Mouse (Mus musculus) hindlimb bud, embryonic 11.5 days (tissue): ENCODE data around the gene Acox1.

ENCODE experiments used
- DNase-seq: peaks from one replicate; pipeline ENCODE4 v3.0.0-alpha.2; 2012; ENCODE audit warnings: low read depth, low spot score; ENCODE audit errors: extremely low spot score

Gene Acox1

DNA sequence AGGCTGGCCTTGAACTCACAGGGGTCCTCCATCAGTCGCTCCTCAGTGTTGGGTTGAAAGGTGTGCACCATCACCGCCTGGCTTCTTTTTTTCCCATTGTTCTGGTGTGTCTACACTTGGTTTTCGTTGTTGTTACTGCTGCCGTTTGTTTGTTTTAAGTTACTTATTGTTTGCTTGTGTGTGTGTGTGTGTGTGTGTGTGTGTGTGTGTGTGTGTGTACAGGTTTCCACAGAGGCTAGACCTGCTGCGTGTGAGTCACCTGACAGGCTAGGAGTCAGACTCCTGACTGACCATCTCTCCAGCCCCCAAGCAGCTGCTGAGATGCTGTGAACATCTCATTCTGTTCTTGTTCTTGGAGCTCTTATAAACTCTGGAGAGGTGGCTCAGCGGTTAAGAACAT, 14.0 kb upstream of the Acox1 start:
- DNase-seq: no peak

DNA sequence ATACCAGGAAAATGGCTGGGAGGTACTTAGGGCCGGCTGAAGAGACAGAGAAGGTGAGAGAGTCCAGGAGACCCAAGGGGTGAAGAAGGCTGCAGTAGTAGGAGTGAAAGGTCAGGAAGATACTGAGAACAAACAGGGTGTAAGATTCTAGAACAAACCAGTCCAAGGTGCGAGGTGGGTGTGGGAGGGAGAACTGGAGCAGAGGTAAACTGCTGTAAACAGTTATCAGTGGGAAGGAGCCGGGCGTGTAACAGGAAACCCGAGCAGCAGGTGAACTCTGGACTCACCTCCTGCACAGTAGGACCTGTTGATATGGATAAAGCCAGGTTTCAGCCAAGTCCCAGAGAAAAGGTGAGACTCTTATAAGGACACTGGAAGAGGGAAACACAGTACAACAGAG, 11.9 kb upstream of the Acox1 start:
- DNase-seq: no peak

DNA sequence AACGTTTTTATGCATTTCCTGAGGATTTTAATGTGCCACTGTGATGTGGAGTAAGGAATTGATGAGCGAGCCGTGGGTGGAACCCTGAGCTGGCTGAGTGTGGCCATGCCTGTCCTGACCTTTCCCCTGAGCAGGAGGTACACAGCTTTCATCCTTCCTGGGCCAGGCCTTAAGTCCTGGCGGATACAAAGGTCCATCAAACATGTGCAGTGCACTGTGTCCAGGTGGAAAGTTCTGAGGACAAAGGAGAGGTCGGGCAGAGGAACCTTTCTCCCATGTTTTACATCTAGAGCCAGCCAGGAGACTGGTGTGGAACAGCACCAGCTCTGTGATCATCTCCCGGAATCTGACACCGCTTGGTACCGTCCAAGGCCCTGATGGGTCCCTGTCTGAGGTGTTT, 10.4 kb upstream of the Acox1 start:
- DNase-seq: no peak

DNA sequence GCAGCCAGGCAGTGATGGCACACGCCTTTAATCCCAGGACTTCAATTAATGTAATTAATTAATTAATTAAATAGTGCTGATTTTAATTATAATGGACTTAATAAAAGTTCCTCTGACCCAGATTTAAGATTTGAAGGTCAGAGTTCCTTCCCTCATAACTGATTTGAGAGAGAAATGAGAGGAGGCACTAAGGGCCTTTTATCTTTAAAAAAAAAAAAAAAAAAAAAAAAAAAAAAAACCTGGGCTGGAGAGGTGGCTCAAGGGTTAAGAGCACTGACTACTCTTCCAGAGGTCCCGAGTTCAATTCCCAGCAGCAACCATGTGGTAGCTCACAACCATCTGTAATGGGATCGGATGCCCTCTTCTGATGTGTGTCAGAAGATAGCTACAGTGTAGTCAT, 9.8 kb upstream of the Acox1 start:
- no peak for DNase-seq

DNA sequence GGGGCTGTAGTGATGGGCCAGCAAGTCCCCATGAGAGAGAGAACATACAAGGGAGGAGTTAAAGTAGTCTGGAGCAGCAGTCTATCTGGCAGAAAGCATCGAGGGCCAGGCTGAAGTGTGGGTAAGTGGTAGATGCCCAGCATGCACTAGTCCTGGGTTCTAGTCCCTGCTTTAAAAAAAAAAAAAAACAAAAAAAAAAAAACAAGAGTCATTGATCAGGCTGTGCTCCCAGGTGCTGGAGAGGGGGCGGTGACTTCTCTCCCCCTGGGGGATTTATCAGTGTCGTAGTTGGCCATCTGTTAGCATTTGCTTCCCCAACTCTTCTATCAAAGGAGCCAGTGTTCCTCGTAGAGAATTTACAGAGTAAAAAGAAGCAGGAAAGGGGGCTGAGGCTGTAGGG, 7.8 kb upstream of the Acox1 start:
- no peak for DNase-seq

DNA sequence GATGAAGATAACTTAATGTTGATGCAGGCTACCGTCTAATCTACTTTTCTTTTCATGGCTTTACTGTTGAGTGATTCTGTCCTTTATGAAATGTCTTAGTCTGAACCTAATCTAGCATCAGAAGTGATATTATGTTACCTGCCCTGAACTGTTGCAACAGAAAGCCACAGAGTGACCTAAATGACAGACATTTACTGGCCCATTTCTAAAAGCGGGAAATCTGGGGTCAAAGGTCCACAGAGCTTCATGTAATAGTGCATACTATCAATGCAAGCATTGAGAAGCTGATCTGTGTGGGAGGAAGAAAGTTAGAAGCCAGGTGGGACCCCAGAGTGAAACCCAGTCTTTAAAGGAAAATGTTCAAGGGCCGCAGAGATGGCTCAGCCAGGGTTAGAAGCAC, 4.3 kb upstream of the Acox1 start:
- DNase-seq: no peak

DNA sequence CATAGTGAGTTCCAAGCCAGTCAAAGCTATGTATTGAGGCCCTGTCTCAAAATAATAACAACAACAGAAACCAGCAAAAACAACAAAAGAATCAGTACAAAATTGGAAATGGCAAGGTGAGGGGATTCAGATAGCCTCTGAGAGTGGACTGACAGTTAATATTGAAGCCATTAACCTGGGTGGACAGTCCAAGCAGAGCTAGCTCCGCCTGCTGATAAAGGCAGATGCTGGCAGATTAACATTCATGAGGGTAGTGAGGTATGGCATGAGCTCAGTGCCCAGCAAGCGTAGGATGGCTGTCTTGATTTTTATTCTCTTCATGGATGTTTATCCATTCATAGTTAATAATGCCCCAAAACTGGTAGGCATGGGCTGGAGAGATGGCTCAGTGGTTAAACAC, 2.3 kb upstream of the Acox1 start:
- DNase-seq: no peak

DNA sequence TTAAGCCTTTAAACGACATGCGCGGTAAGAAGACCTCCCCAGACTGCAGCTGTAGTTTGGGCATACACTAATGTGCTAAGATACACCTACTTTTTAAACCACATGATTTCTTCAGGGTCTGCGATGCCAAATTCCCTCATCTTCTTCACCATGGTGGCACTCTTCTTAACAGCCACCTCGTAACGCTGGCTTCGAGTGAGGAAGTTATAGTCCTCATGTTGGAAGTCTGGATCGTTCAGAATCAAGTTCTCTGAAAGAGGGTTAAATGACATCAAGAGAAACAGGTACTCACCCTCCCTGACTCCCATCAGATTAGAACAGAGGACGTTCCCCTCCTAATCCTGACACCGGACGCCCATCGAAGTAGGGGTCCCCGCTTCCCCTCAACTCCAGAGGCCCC, 713 bp downstream of the Acox1 start:
- DNase-seq: no peak

DNA sequence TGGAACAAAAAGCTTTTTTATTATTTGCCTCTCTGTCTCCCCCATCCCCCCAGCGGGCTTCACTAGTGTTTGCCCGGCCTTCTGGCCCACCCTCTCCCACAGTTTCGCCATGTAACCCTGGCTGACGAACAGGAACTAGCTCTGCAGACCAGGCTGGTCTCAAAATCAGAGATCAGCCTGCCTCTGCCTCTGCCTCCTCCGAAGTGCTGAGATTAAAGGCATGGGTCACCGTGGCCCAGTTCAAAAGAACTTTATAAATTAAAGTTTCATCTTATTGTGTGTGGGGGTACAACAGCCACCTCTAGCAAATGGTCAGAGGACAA, 1.3 kb downstream of the Acox1 start:
- DNase-seq: no peak

DNA sequence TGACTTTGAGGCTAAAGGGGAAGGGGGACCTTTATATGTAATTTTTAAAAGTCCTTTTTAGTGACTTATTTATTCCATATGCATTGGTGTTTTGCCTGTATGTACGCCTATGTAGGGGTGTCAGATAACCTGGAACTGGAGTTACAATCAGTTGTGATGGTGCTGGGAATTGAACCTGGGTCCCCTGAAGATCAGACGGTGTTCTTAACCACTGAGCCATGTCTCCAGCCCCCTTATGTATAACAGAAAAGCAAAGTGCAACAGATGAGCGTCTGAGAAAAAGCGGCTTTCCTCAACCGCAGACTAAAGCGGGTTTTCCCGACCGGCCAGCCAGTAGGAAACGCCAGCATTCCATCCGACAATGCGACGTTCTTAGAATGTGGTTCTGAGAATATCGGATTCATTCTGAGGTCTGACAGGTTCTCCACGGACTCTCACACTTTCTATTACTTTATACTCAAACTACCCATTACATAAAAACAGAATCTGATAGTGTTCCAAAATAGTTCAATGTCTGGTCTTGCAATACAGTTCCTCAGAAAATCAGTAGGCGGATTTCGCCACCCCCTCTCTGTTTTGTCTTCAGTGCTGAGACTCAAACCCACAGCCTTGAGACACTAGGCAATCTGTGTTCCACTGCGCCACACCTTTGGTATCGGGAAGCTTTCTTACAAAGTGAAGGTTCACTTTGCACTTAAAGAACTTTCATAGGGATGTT, 1.8 kb downstream of the Acox1 start:
- no peak for DNase-seq

DNA sequence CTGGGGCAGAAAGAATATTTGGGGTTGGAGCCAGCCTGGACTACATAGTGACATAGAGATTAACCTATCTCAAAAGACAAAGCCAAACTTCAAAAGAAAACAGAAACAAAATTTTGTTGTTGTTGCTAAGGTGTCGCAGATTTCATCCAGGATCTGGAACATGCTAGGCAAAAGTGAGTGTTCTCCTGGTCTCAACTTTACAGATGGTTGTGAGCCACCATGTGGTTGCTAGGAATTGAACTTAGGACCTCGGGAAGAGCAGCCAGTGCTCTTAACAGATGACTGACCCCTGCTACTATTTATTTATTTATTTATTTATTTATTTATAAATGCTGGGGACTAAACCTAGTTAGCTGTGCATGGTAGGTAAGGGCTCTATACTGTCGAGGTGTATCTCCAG, 2.5 kb downstream of the Acox1 start:
- no peak for DNase-seq

DNA sequence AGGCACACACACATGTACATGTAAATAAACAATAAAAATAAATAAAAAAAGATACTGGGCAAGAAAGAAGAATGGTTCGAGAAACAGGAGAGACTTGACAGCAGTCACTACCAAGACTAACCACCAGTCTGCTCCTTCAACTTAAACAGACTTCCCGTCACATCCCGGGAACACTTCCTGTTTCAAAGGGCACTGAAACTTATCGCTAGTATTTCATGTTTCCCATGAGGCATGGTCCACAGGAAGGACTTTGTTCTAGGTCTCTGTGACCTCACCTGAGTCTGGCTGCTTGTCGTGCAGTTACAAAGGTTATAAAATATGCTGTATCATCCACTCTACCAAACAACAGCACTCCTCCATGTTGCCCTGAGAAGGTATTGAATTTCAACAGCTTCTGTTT, 3.6 kb downstream of the Acox1 start:
- no peak for DNase-seq

DNA sequence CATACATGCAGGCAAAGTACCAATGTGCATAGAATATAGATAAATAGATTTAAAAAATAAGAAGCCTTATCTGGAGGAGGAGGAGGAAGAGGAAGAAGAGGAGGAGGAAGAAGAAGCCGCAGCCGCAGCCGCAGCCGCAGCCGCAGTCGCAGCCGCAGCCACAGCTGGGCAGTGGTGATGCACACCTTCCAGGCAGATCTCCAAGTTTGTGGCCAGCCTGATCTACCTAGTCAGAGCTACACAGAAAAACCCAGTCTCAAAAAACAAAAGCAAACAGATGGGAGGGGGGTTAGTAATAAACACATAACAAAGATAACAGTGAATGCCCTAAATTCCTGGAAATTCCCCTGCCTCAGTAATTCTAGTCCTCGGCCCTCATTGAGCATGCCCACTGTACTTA, 4.2 kb downstream of the Acox1 start:
- DNase-seq: no peak

DNA sequence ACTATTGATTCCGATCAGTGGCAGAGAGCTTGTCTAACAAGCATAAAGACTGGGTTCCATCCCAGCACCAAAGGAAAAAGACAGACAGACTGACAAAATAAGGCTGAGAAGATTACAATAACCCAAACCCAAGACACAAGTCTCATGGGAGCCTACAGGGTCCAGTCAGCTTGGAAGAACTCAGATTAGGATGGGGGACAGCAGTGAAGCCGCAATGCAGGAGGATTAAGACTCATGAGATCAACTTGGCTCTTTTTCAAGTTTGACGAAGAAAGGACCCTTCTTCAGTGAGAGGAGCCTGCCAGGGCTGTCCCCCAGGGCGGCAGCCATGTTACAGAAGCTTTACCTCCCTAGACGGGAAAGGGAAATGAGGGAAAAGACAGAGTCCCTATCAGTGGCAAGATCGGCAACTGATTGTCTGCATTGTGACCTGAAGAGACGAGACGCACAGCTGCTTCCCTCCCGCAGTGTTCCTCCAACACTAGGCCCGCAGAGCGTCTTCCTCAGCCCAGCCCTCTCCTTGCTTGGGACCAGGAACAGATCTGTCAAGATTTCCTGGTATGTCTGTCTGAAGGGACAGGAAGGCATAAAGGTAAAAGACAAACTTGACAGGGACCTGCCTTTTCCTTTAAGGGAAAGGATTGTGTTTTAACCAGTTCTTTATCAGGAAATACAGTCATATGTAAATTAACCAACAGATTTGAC, 11.5 kb downstream of the Acox1 start:
- DNase-seq: no peak

DNA sequence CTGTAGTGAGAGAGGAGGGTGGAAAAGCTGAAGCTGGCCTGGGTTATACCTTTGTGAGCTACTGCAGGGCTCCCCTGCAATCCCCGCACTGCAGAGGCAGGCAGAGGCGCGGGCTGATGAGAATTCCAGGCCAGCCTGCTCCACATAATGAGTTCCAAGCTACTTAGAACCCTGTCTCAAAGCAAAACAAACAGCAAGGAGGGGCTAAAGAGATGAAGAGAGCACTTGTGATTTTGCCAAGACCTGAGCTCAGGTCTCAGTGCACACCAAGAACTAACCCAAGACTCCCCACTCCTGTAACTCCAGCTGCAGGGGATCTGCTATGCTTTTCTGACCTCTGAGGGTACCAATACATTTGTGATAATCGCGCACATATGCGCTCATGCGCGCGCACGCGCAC, 12.5 kb downstream of the Acox1 start:
- DNase-seq: no peak

DNA sequence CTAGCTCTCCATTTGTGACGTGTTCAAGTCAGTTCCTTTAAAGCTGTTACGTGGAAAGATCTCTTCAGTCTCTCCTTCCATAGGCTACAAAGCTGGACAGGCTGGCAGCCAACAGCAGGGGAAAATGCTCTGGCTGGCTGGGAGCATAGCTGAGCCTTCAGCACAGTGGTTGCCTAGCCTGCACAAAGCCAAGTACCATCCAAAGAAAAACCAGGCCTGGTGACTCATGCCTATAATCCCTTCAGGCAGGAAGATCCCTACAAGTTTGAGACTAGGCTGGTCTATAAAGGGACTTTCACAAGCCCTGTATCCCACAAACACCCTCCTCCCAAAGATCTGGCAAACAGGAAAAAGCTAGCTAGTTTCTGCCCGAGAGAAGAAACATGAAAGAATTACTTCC, 13.0 kb downstream of the Acox1 start:
- no peak for DNase-seq

DNA sequence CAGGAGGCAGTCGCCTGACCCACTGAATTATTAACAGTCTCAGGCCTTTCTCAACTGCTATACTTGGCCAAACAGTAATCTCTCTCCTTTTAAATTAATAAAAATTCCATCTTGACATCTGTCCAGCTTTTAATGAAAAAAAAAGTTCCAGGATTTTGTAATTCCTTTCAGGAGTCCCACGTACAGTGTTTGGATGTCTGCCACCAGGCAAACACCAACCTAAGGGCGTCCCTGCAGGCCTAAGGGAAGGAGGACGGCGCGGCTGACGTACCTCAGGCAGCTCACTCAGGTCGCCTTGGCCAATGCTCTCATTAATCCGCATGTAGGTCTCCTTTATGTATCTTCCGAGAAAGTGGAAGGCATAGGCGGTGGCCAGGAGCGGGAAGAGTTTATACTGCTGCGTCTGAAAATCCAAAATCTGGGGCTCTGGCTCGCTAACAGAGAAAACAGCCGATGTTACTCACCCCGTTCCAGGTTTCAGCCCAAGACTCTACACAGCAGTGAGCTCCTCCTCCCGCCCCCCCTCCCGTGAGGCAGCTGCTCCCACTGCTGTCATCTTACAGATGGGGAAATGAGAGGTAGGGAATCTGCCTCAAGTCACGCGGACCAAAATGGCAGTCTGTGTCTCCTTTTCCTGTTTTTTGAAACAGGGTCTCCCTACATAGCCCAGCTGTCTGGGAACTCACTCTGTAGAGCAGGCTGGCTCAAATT, 20.3 kb downstream of the Acox1 start:
- no peak for DNase-seq

DNA sequence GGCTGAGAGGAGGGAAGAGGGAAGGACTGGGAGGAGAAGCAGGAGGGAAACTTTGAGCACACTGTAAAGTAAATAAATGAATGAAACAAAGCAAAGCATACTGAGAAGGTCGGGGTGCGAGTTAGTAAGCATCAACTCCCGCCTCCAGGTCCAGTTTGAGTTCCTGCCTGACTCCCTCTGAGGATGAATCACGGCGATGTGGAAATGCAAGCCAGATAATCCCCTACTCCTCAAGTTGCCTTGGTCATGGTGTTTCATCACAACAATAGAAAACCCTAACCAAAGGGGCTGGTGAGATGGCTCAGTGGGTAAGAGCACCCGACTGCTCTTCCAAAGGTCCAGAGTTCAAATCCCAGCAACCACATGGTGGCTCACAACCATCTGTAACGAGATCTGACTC, 22.8 kb downstream of the Acox1 start:
- no peak for DNase-seq

DNA sequence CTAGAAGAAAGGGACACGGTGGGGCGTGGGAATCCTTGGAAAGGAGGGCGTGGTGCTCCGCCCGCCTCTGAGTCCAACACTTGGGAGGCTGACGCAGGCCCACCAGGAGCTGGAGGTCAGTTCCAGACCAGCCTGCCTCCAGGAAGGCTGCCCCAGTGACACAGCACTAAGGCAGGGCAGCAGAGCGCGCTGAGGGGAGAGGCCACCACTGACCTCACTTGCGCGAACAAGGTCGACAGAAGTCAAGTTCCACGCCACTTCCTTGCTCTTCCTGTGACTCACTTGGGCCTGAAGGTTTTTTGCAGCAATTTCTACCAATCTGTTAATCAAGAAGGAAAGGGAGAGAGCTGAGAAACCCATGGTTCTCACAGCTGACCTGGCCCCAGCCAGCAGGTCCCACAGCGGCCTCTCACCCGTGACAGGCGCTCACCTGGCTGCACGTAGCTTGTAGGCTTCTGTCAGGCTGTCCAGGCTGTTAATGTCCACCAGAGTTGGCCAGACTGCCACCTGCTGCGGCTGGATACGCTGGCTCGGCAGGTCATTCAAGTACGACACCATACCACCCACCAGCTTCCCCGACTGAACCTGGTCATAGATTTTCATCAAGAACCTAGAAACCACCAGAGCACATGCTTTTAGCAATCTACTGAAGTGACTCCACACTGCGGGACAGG, 23.9 kb downstream of the Acox1 start:
- no peak for DNase-seq

DNA sequence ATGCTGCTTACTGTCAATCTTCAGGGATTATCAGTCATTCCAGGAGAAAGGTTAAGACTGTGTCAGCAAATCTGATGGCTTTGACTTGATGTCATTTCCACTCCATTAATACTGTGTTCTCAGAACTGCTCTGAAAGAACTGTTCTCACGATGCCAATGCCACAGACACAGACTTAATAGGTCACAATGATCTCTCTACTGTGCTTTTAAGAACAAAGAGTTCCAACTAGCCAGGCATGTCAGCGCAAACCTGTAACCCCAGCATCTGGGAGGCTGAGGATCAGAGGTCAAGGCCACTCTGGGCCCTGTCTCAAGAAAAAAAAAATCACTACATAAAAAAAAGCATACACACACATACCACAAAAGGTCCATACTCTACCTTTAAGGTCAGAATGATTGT, 26.9 kb downstream of the Acox1 start:
- DNase-seq: no peak

DNA sequence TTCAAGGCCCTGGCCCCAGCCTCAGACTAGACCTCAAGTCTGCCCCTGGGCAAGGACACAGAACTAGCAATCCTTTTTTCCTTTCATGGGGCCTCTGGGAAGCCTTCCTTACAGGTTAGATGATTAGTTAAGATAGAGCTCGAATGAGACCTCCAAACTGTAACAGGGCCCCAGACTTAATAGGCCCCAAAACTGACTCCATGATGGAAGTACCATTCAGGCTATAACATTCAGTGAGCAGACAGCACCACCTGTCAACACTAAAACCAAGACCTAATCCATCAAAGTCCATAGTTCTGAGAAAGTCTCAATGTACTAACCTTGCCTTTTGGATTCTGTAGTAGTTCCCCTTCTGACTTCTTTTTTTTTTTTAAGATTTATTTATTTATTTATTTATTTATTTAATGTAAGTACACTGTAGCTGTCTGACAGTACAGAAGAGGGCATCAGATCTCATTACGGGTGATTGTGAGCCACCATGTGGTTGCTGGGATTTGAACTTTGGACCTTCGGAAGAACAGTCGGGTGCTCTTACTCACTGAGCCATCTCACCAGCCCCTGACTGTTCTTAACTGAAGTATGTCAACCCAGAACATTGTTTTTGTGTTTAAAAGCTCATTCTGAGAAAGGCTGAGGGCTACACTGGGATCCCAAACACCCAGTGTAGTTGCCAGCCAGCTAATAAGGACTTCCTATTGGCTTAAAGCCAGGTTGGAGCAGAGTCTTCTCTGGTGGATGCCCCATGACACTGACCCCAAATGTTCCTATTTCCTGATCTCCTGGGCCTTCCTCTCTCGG, 28.6 kb downstream of the Acox1 start:
- no peak for DNase-seq
